Mouse (Mus musculus) limb, embryonic 13.5 days (tissue): ENCODE data around the gene Ccr4. TPM values are rescaled to one million over a fixed set of nuclear protein-coding genes. Genes with fewer than 3 reads are reported as not detected.

Experiments
- ATAC-seq: fragments of 200-750 bp; cut with Nextera tagmentation; 2 replicates; pipeline ENCODE4 v1.8.0; 2017; ENCODE audit warnings: low read depth, moderate number of reproducible peaks, moderate TSS enrichment; ENCODE audit not compliant: low FRiP score
- H3K27ac ChIP-seq: fragments of 300-500 bp; sonication (generic); 2 replicates; pipeline ENCODE4 v1.5.1; 2015; ENCODE audit warnings: inconsistent platforms, mild to moderate bottlenecking, moderate library complexity
- H3K27me3 ChIP-seq: fragments of 300-500 bp; sonication (generic); 2 replicates; pipeline ENCODE4 v1.6.1; 2015; ENCODE audit warnings: mild to moderate bottlenecking, inconsistent platforms
- H3K36me3 ChIP-seq: fragments of 300-500 bp; sonication (generic); 2 replicates; pipeline ENCODE4 v1.6.1; 2015; ENCODE audit warnings: inconsistent platforms, mild to moderate bottlenecking, moderate library complexity
- H3K4me1 ChIP-seq: fragments of 300-500 bp; sonication (generic); 2 replicates; pipeline ENCODE4 v1.6.1; 2015; ENCODE audit warnings: inconsistent platforms
- H3K4me2 ChIP-seq: fragments of 300-500 bp; sonication (generic); replicated peaks from 2 replicates; pipeline ENCODE4 v1.6.1; 2015; ENCODE audit warnings: inconsistent platforms, mild to moderate bottlenecking, moderate library complexity
- H3K4me3 ChIP-seq: fragments of 300-500 bp; sonication (generic); 2 replicates; pipeline ENCODE4 v1.5.1; 2015; ENCODE audit warnings: moderate library complexity, mild to moderate bottlenecking, inconsistent platforms
- H3K9ac ChIP-seq: fragments of 300-500 bp; sonication (generic); 2 replicates; pipeline ENCODE4 v1.6.1; 2015; ENCODE audit warnings: mild to moderate bottlenecking, inconsistent platforms
- H3K9me3 ChIP-seq: fragments of 300-500 bp; sonication (generic); 2 replicates; pipeline ENCODE4 v1.6.1; 2016; ENCODE audit warnings: inconsistent platforms
- WGBS: fragments of 180-500 bp; shearing (Covaris S2); methylation state at CpG from one replicate; pipeline ENCODE4 v1.1.7; 2015; 5-methylcytosine and 5-hydroxymethylcytosine counted together
- polyA plus RNA-seq: library from polyadenylated mRNA; unstranded; fragments of >200 nt; fragmentation: Nextera tagmentation; extraction: Ambion mirVana; gene quantifications from 2 replicates; pipeline ENCODE4 v1.2.1, GENCODE M21; 2015

Gene Ccr4
- polyA plus RNA-seq, 1 experiment from 2014 or later, result not detected

- Histone ChIP-seq H3K4me3 (no peak overlapping the region), H3K36me3 (peaks cover 7% of the 10 kb centered on the region), H3K27ac (no peak overlapping the region), H3K27me3 (no peaks in the 10 kb centered on the region), H3K4me2 (no peak overlapping the region), H3K9ac (no peak overlapping the region), H3K4me1 (peaks cover 8% of the 10 kb centered on the region; the same call in 1 of the 2 replicates), H3K9me3 (peaks cover 2% of the 10 kb centered on the region)
- 54% methylated on average over 9 of the region's 9 CpGs for WGBS
- ATAC-seq, result no peak
Measured at GRCm38 (mm10) chr9:114518812-114519477, 14.2 kb upstream of the Ccr4 start.

DNA sequence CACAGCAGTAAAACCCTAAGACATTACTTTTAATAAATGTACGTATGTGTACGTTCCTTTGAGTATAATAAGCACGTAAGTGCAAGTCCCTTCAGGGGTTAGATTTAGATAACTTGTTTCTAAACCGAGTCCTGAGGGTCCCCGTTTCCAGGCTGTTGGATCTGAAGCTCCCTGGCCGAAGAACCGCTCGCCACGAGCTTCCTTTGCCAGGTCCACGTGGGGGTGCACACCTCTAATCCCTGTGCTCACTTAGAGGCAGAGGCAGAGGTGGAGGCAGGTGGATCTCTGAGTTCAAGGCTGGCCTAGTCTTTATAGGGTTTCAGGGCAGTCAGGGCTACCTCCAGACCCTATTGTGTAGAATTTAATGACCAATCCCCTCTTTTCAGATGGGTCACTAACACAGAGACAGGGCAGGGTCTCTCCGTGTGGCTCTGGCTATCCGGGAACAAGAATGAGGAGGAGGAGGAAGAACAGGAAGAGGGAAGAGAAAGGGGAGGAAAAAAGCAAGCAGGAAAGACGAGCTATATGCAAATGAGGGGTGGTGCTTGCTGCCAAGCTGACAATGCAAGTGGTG lies 13.3 kb upstream of the Ccr4 start:
- 83% methylated on average over 13 of the region's 13 CpGs for WGBS
- no peak for ATAC-seq
- Histone ChIP-seq H3K4me1 (peaks cover 8% of the 10 kb centered on the region; the same call in 1 of the 2 replicates), H3K4me2 (no peak overlapping the region), H3K4me3 (no peak overlapping the region), H3K27ac (no peak overlapping the region), H3K9ac (no peak overlapping the region), H3K9me3 (peaks cover 11% of the 10 kb centered on the region), H3K27me3 (no peaks in the 10 kb centered on the region), H3K36me3 (peaks cover 16% of the 10 kb centered on the region)

DNA sequence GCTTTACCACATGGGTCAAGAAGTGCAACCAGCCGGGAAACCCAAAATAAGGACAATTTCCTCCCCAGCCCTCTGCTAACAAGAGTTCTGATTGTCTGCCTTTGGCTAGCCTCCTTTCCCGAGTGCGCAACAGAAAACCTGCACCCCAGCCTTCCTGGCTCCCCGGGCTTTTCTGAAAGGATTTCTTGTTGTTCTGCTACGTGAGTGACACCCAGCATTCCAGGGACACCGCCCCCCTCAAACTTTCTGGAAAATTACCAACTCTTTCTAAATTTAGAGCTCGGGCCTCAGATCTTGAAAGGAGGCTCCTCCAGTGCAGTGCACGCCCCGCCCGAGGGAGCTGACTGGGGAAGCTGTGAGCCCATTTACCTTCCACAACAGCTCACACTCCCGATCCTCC lies 10.6 kb upstream of the Ccr4 start, which contains the start of gene C130032M10Rik:
Gene C130032M10Rik, plus strand, starts transcription at position 334 of the 400 bp plus-strand sequence.
- peak within 1 kb of the TSS; percentile 12; the same call in 1 of the 2 replicates for H3K27ac ChIP-seq
- no peak within 1 kb of the TSS for H3K9ac ChIP-seq
- H3K4me3 ChIP-seq, result no peak within 1 kb of the TSS
- H3K4me1 ChIP-seq, result peaks cover 8% of the 10 kb centered on the region; the same call in 1 of the 2 replicates
- H3K9me3 ChIP-seq, result peaks cover 29% of the 10 kb centered on the region
- H3K4me2 ChIP-seq, result no peak within 1 kb of the TSS
- ATAC-seq, result no peak
- H3K27me3 ChIP-seq, result no peaks in the 10 kb centered on the region
- WGBS, result 83% methylated on average over 11 of the region's 11 CpGs
- peaks cover 36% of the 10 kb centered on the region for H3K36me3 ChIP-seq

DNA sequence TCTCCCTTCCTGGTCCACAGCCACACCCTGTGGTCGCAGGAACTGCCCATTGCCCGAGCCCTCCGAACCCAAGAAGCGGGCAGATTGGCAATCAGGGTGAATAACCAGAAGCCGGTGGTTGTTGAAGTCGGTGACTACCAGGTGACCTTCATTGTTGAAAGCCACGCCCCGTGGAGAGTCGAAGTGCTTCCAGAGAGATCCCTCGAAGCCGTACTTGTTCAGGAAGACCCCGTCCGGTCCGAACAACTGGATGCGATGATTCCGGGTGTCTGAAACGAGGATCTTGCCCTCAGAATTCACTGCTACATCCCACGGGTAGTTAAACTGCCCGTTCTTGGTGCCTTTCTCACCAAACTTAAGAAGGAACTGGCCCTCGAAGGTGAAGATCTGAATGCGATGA lies 8.1 kb upstream of the Ccr4 start:
- ATAC-seq, result no peak
- H3K27me3 ChIP-seq, result no peaks in the 10 kb centered on the region
- no peak overlapping the region for H3K27ac ChIP-seq
- no peak overlapping the region for H3K9ac ChIP-seq
- H3K4me2 ChIP-seq, result no peak overlapping the region
- peaks cover 46% of the 10 kb centered on the region for H3K36me3 ChIP-seq
- 96% methylated on average over 21 of the region's 21 CpGs for WGBS
- peaks cover 29% of the 10 kb centered on the region for H3K9me3 ChIP-seq
- H3K4me1 ChIP-seq, result peaks cover 8% of the 10 kb centered on the region; the same call in 1 of the 2 replicates
- no peak overlapping the region for H3K4me3 ChIP-seq

DNA sequence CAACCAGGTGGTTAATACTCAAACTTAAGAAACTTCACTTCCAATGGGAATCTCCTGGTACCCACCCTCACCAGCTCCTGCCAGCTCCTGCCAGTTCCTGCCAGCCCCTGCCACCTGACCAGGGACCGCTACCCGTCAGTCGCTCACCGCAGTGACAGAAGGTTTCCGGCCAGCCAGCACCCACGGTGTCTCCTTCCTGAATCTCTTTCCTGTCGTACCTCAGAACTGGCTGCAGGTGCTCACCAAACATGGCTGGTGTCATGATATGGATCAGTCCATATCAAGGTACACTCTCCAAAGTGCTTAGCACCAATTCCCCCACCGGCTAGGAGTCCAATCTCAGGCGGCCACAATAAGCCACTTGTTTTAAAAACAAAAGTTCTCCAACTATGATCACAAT lies 5.1 kb upstream of the Ccr4 start:
- Histone ChIP-seq H3K9me3 (peaks cover 29% of the 10 kb centered on the region), H3K4me1 (no peaks in the 10 kb centered on the region), H3K4me2 (no peak overlapping the region), H3K36me3 (peaks cover 46% of the 10 kb centered on the region), H3K9ac (no peak overlapping the region), H3K4me3 (no peak overlapping the region), H3K27ac (no peak overlapping the region), H3K27me3 (no peaks in the 10 kb centered on the region)
- no peak for ATAC-seq
- WGBS, result 91% methylated on average over 9 of the region's 9 CpGs

GRCm38 (mm10) chr9:114507421-114507820 lies 2.7 kb upstream of the Ccr4 start:
- H3K4me1 ChIP-seq, result no peaks in the 10 kb centered on the region
- ATAC-seq, result no peak
- 90% methylated on average over 9 of the region's 9 CpGs for WGBS
- no peak overlapping the region for H3K27ac ChIP-seq
- no peak overlapping the region for H3K4me2 ChIP-seq
- H3K9me3 ChIP-seq, result peaks cover 12% of the 10 kb centered on the region
- peaks cover 24% of the 10 kb centered on the region for H3K36me3 ChIP-seq
- no peak overlapping the region for H3K9ac ChIP-seq
- H3K27me3 ChIP-seq, result no peaks in the 10 kb centered on the region
- no peak overlapping the region for H3K4me3 ChIP-seq

GRCm38 (mm10) chr9:114506564-114506963 lies 1.8 kb upstream of the Ccr4 start:
- ATAC-seq, result no peak
- Histone ChIP-seq H3K27ac (no peak overlapping the region), H3K4me2 (no peak overlapping the region), H3K9ac (no peak overlapping the region), H3K27me3 (no peaks in the 10 kb centered on the region), H3K9me3 (0 out of 2 replicates have a peak, but pooled peaks cover 8% of the 10 kb centered on the region), H3K4me1 (no peaks in the 10 kb centered on the region), H3K4me3 (no peak overlapping the region), H3K36me3 (peaks cover 17% of the 10 kb centered on the region)
- 84% methylated on average over 4 of the region's 4 CpGs for WGBS

GRCm38 (mm10) chr9:114502711-114503427 lies 1.8 kb downstream of the Ccr4 start:
- ATAC-seq, result no peak
- H3K9me3 ChIP-seq, result 0 out of 2 replicates have a peak, but pooled peaks cover 4% of the 10 kb centered on the region
- no peaks in the 10 kb centered on the region for H3K27me3 ChIP-seq
- no peaks in the 10 kb centered on the region for H3K36me3 ChIP-seq
- no peak overlapping the region for H3K9ac ChIP-seq
- H3K4me2 ChIP-seq, result no peak overlapping the region
- 0 out of 2 replicates have a peak, but pooled peaks cover 4% of the 10 kb centered on the region for H3K4me1 ChIP-seq
- H3K27ac ChIP-seq, result no peak overlapping the region
- 63% methylated on average over 15 of the region's 15 CpGs for WGBS
- H3K4me3 ChIP-seq, result no peak overlapping the region

GRCm38 (mm10) chr9:114501913-114502312 lies 2.8 kb downstream of the Ccr4 start:
- Histone ChIP-seq H3K4me1 (0 out of 2 replicates have a peak, but pooled peaks cover 4% of the 10 kb centered on the region), H3K36me3 (no peaks in the 10 kb centered on the region), H3K27ac (no peak overlapping the region), H3K9ac (no peak overlapping the region), H3K27me3 (no peaks in the 10 kb centered on the region), H3K4me2 (no peak overlapping the region), H3K9me3 (0 out of 2 replicates have a peak, but pooled peaks cover 4% of the 10 kb centered on the region), H3K4me3 (no peak overlapping the region)
- 96% methylated on average over 11 of the region's 11 CpGs for WGBS
- ATAC-seq, result no peak

DNA sequence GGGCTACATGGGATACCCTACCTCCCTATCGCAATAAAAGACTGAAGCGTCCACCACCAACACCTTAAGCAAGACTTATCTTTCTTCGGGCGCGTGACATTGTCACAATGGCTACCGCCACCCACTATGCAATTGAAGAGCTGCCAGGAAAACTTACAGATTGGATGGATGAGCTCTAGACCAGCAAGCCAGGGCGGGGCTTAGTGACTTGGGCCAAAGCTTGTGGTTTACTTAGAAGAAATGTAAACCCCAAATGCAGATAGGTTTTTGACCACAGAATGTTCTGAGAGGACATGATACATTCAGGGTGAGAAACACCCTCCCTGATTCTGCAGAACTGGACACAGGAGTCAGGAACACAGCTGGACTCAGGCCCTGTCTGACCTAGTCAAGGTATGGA lies 3.6 kb downstream of the Ccr4 start:
- no peak overlapping the region for H3K27ac ChIP-seq
- H3K9ac ChIP-seq, result no peak overlapping the region
- no peaks in the 10 kb centered on the region for H3K27me3 ChIP-seq
- no peak overlapping the region for H3K4me3 ChIP-seq
- 0 out of 2 replicates have a peak, but pooled peaks cover 4% of the 10 kb centered on the region for H3K4me1 ChIP-seq
- no peaks in the 10 kb centered on the region for H3K36me3 ChIP-seq
- H3K9me3 ChIP-seq, result 0 out of 2 replicates have a peak, but pooled peaks cover 4% of the 10 kb centered on the region
- 95% methylated on average over 7 of the region's 7 CpGs for WGBS
- H3K4me2 ChIP-seq, result no peak overlapping the region
- no peak for ATAC-seq

DNA sequence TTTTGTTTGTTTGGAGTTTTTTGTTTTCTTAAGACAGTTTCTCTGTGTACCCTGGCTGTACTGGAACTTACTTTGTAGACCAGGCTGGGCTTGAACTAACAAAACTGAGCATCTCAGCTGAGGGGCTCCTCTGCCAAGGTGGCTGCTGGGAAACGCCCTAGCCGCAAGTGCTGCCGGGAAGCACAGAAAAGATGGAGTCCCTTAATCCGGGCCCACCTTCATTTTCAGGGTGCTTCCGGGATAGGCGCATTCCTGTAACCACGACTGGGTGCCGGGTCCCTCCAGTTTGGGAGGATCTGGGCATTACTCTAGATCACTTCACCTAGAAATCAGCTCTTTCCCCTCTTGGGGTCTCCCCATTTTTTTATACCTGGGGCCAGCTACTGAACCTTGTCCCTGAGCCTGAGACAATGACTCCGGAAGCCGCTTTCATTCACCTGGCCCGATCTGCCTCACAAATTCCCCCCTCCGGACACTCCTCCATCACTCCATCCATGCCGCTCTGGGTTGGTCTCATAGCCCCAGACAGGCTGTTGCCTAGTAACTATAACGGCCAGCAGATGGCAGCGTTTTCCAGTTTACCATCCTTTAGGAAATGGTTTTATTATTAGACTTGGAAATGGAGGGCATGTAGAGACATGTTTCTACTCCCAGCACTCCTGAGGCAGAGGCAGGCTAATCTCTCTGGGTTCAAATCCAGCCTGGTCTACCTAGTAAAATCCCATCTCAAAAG lies 4.8 kb downstream of the Ccr4 start:
- 0 out of 2 replicates have a peak, but pooled peaks cover 4% of the 10 kb centered on the region for H3K4me1 ChIP-seq
- H3K4me3 ChIP-seq, result no peak overlapping the region
- H3K9me3 ChIP-seq, result 0 out of 2 replicates have a peak, but pooled peaks cover 4% of the 10 kb centered on the region
- H3K9ac ChIP-seq, result no peak overlapping the region
- no peak overlapping the region for H3K27ac ChIP-seq
- ATAC-seq, result no peak
- no peaks in the 10 kb centered on the region for H3K36me3 ChIP-seq
- no peak overlapping the region for H3K4me2 ChIP-seq
- H3K27me3 ChIP-seq, result no peaks in the 10 kb centered on the region
- 20% methylated on average over 15 of the region's 15 CpGs for WGBS
